Mouse (Mus musculus) 3134 (cell line): ENCODE measurements around the gene Wwc1.
A peak's percentile ranks its signal among the peaks of the same experiment; 100 is the strongest.

Source experiments
- DNase-seq: peaks from one replicate; pipeline ENCODE4 v3.0.0-alpha.2; 2011; ENCODE audit warnings: low spot score; ENCODE audit not compliant: insufficient read length; ENCODE audit errors: extremely low read depth

Wwc1 gene

GRCm38 (mm10) chr11:35938790-35939385, 41.4 kb downstream of the Wwc1 start:
- no peak for DNase-seq

- DNase-seq: no peak
Observed at GRCm38 (mm10) chr11:35935645-35936044, 44.7 kb downstream of the Wwc1 start.

GRCm38 (mm10) chr11:35935133-35935532, 45.2 kb downstream of the Wwc1 start:
- no peak for DNase-seq

- DNase-seq: no peak
Observed at GRCm38 (mm10) chr11:35933402-35934085, 46.8 kb downstream of the Wwc1 start.

- no peak for DNase-seq
Observed at GRCm38 (mm10) chr11:35932121-35932885, 48.0 kb downstream of the Wwc1 start.

- no peak for DNase-seq
Observed at GRCm38 (mm10) chr11:35930511-35931060, 49.7 kb downstream of the Wwc1 start.

GRCm38 (mm10) chr11:35928453-35928852, 51.9 kb downstream of the Wwc1 start:
- no peak for DNase-seq

- DNase-seq: no peak
Observed at GRCm38 (mm10) chr11:35927309-35927708, 53.0 kb downstream of the Wwc1 start.

- DNase-seq: no peak
Observed at GRCm38 (mm10) chr11:35925592-35925991, 54.7 kb downstream of the Wwc1 start.

- no peak for DNase-seq
Observed at GRCm38 (mm10) chr11:35922205-35922873, 58.0 kb downstream of the Wwc1 start.

- DNase-seq: no peak
Observed at GRCm38 (mm10) chr11:35920776-35921175, 59.6 kb downstream of the Wwc1 start.

GRCm38 (mm10) chr11:35919856-35920503, 60.3 kb downstream of the Wwc1 start:
- peak; percentile 30 for DNase-seq

GRCm38 (mm10) chr11:35919383-35919782, 60.9 kb downstream of the Wwc1 start:
- DNase-seq: no peak

- DNase-seq: no peak
Observed at GRCm38 (mm10) chr11:35916466-35917185, 63.7 kb downstream of the Wwc1 start.

GRCm38 (mm10) chr11:35915546-35915945, 64.8 kb downstream of the Wwc1 start:
- DNase-seq: no peak

GRCm38 (mm10) chr11:35913418-35914044, 66.8 kb downstream of the Wwc1 start:
- DNase-seq: no peak

- DNase-seq: no peak
Observed at GRCm38 (mm10) chr11:35904955-35905550, 75.3 kb downstream of the Wwc1 start.

GRCm38 (mm10) chr11:35903079-35903478, 77.2 kb downstream of the Wwc1 start:
- DNase-seq: no peak

- DNase-seq: no peak
Observed at GRCm38 (mm10) chr11:35899946-35900345, 80.4 kb downstream of the Wwc1 start.
